Mouse (Mus musculus) testis, adult 2 months (tissue): ENCODE measurements around the gene Frmd4a.

Experiments
- CTCF ChIP-seq: fragments of 200-500 bp; IDR thresholded peaks from 2 replicates; pipeline ENCODE4 v1.5.1; 2012; ENCODE audit warnings: low read depth, mild to moderate bottlenecking, inconsistent platforms, low read length, moderate library complexity; ENCODE audit not compliant: control insufficient read depth, insufficient read depth, insufficient replicate concordance
- POLR2A ChIP-seq: fragments of 200-500 bp; IDR thresholded peaks from 2 replicates; pipeline ENCODE4 v1.6.1; 2012; ENCODE audit warnings: low read depth, mild to moderate bottlenecking, inconsistent platforms, low read length, moderate library complexity; ENCODE audit not compliant: control insufficient read depth

GRCm38 (mm10) chr2:4570186-4570861, 552.8 kb downstream of the Frmd4a start:
- TF ChIP-seq CTCF (no peak), POLR2A (no peak)
